Mouse (Mus musculus) liver, postnatal 0 days (tissue): ENCODE measurements around the gene Cherp. TPM values are rescaled to one million over a fixed set of nuclear protein-coding genes. Genes with fewer than 3 reads are reported as not detected.

Source experiments
- ATAC-seq: fragments of 200-750 bp; cut with Nextera tagmentation; 2 replicates; pipeline ENCODE4 v1.8.0; 2017; ENCODE audit warnings: mild to moderate bottlenecking, moderate library complexity
- DNase-seq: peaks from one replicate; pipeline ENCODE4 v3.0.0-alpha.2; 2016
- H3K27ac ChIP-seq: fragments of 300-500 bp; sonication (generic); 2 replicates; pipeline ENCODE4 v1.5.1; 2014; ENCODE audit warnings: antibody characterized with exemption, moderate library complexity, mild to moderate bottlenecking, low read depth
- H3K27me3 ChIP-seq: fragments of 300-500 bp; sonication (generic); 2 replicates; pipeline ENCODE4 v1.6.1; 2014; ENCODE audit warnings: low read length, control low read depth, mixed read lengths; ENCODE audit not compliant: insufficient read depth
- H3K36me3 ChIP-seq: fragments of 300-500 bp; sonication (generic); replicated peaks from 2 replicates; pipeline ENCODE4 v1.6.1; 2014; ENCODE audit warnings: mild to moderate bottlenecking, control low read depth, low read length, moderate library complexity, mixed read lengths; ENCODE audit not compliant: insufficient read depth
- H3K4me1 ChIP-seq: fragments of 300-500 bp; sonication (generic); 2 replicates; pipeline ENCODE4 v1.6.1; 2014; ENCODE audit warnings: antibody characterized with exemption, mild to moderate bottlenecking, control low read depth; ENCODE audit not compliant: insufficient read depth
- H3K4me2 ChIP-seq: fragments of 300-500 bp; sonication (generic); 2 replicates; pipeline ENCODE4 v1.6.1; 2014; ENCODE audit warnings: low read depth, mild to moderate bottlenecking, low read length, moderate library complexity, mixed read lengths
- H3K4me3 ChIP-seq: fragments of 300-500 bp; sonication (generic); 2 replicates; pipeline ENCODE4 v1.5.1; 2014; ENCODE audit warnings: low read depth, low read length
- H3K9ac ChIP-seq: fragments of 300-500 bp; sonication (generic); replicated peaks from 2 replicates; pipeline ENCODE4 v1.6.1; 2014; ENCODE audit warnings: mild to moderate bottlenecking, moderate library complexity
- H3K9me3 ChIP-seq: fragments of 300-500 bp; sonication (generic); 2 replicates; pipeline ENCODE4 v1.6.1; 2016; ENCODE audit warnings: mild to moderate bottlenecking, control low read depth, low read length, mixed read lengths
- CTCF ChIP-seq: sonication (generic); IDR thresholded peaks from 2 replicates; pipeline ENCODE4 v1.5.1; 2016; ENCODE audit warnings: antibody characterized with exemption, low read depth
- EP300 ChIP-seq: IDR thresholded peaks from 2 replicates; pipeline ENCODE4 v1.6.1; 2016; ENCODE audit warnings: antibody characterized with exemption, low read depth, mild to moderate bottlenecking
- WGBS: fragments of 180-500 bp; shearing (Covaris S2); extraction: QIAGEN DNeasy Blood & Tissue Kit; methylation state at CpG from one replicate; pipeline ENCODE4 v1.1.7; 2014; ENCODE audit not compliant: insufficient replicate concordance; 5-methylcytosine and 5-hydroxymethylcytosine counted together
- polyA plus RNA-seq: library from polyadenylated mRNA; unstranded; fragments of >200 nt; fragmentation: Nextera tagmentation; extraction: Ambion mirVana; gene quantifications from 2 replicates; pipeline ENCODE4 v1.2.1, GENCODE M21; 2015

Cherp gene
- polyA plus RNA-seq, 1 experiment from 2014 or later, result 11.2 TPM

- no peak overlapping the region for H3K27ac ChIP-seq
- H3K9ac ChIP-seq, result no peak overlapping the region
- DNase-seq, result no peak
- no peak for ATAC-seq
- peaks cover 60% of the 10 kb centered on the region for H3K36me3 ChIP-seq
- no peaks in the 10 kb centered on the region for H3K27me3 ChIP-seq
- WGBS, result 82% methylated on average over 4 of the region's 4 CpGs
- H3K4me1 ChIP-seq, result no peaks in the 10 kb centered on the region
- H3K4me3 ChIP-seq, result no peak overlapping the region
- H3K9me3 ChIP-seq, result no peaks in the 10 kb centered on the region
- no peak for TF ChIP-seq CTCF
- no peak for TF ChIP-seq EP300
- H3K4me2 ChIP-seq, result no peak overlapping the region
Observed at GRCm38 (mm10) chr8:72459881-72460533, 15.0 kb downstream of the Cherp start.

- H3K9ac ChIP-seq, result no peak overlapping the region
- no peaks in the 10 kb centered on the region for H3K4me1 ChIP-seq
- H3K4me2 ChIP-seq, result no peak overlapping the region
- H3K27ac ChIP-seq, result no peak overlapping the region
- no peak for DNase-seq
- no peaks in the 10 kb centered on the region for H3K27me3 ChIP-seq
- TF ChIP-seq EP300, result no peak
- no peak for TF ChIP-seq CTCF
- H3K4me3 ChIP-seq, result no peak overlapping the region
- ATAC-seq, result no peak
- H3K36me3 ChIP-seq, result peaks cover 56% of the 10 kb centered on the region
- H3K9me3 ChIP-seq, result peaks cover 5% of the 10 kb centered on the region; the same call in 1 of the 2 replicates
- WGBS, result 83% methylated on average over 6 of the region's 6 CpGs
Observed at GRCm38 (mm10) chr8:72458457-72458856, 16.6 kb downstream of the Cherp start.

GRCm38 (mm10) chr8:72457806-72458205 lies 17.2 kb downstream of the Cherp start:
- WGBS, result 92% methylated on average over 3 of the region's 3 CpGs
- Histone ChIP-seq H3K9ac (no peak overlapping the region), H3K36me3 (peaks cover 52% of the 10 kb centered on the region), H3K9me3 (peaks cover 6% of the 10 kb centered on the region; the same call in 1 of the 2 replicates), H3K4me2 (no peak overlapping the region), H3K27ac (no peak overlapping the region), H3K4me1 (no peaks in the 10 kb centered on the region), H3K4me3 (no peak overlapping the region), H3K27me3 (no peaks in the 10 kb centered on the region)
- TF ChIP-seq CTCF, result no peak
- TF ChIP-seq EP300, result no peak
- DNase-seq (no peak), ATAC-seq (no peak)

- 91% methylated on average over 4 of the region's 4 CpGs for WGBS
- TF ChIP-seq EP300, result no peak
- no peak for TF ChIP-seq CTCF
Observed at GRCm38 (mm10) chr8:72455317-72455716, 19.7 kb downstream of the Cherp start.

GRCm38 (mm10) chr8:72453904-72454303 lies 21.1 kb downstream of the Cherp start:
- no peak overlapping the region for H3K27ac ChIP-seq
- no peaks in the 10 kb centered on the region for H3K27me3 ChIP-seq
- no peak for DNase-seq
- no peak overlapping the region for H3K4me2 ChIP-seq
- no peak overlapping the region for H3K4me3 ChIP-seq
- ATAC-seq, result no peak
- H3K9me3 ChIP-seq, result peaks cover 6% of the 10 kb centered on the region; the same call in 1 of the 2 replicates
- 91% methylated on average over 2 of the region's 2 CpGs for WGBS
- no peak overlapping the region for H3K9ac ChIP-seq
- TF ChIP-seq CTCF, result 0 out of 2 replicates have a peak, but pooled peaks have one; percentile 12
- TF ChIP-seq EP300, result no peak
- H3K36me3 ChIP-seq, result peaks cover 27% of the 10 kb centered on the region
- H3K4me1 ChIP-seq, result no peaks in the 10 kb centered on the region

More at GRCm38 (mm10) chr8:72455317-72455716, 19.7 kb downstream of the Cherp start:
- ATAC-seq (no peak), DNase-seq (no peak)
- H3K9ac ChIP-seq, result no peak overlapping the region
- H3K36me3 ChIP-seq, result peaks cover 31% of the 10 kb centered on the region
- no peak overlapping the region for H3K27ac ChIP-seq
- H3K4me3 ChIP-seq, result no peak overlapping the region
- H3K4me1 ChIP-seq, result no peaks in the 10 kb centered on the region
- peaks cover 6% of the 10 kb centered on the region; the same call in 1 of the 2 replicates for H3K9me3 ChIP-seq
- H3K27me3 ChIP-seq, result no peaks in the 10 kb centered on the region
- no peak overlapping the region for H3K4me2 ChIP-seq

DNA sequence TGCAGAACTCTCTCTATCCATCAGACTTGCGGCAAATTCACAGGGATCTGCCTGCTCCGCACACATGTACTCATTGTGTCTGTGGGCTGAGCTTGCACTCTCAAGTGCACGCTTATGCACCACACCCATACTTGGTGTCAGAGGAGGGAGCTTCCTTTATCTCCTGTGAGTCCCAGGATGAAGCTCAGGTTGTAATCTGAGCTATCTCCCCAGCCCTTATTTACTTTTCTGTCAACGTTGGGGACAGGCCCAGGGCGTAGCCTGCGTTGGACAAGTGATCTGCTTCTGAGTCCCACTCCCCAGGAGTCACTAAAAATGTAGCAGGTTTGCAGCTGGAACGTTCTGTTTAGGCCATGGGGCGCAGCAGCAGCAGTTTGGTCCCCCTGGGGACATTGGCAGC lies 23.5 kb downstream of the Cherp start:
- Histone ChIP-seq H3K27me3 (no peaks in the 10 kb centered on the region), H3K4me2 (no peak overlapping the region), H3K9ac (no peak overlapping the region), H3K4me1 (no peaks in the 10 kb centered on the region), H3K9me3 (peaks cover 6% of the 10 kb centered on the region; the same call in 1 of the 2 replicates), H3K4me3 (no peak overlapping the region), H3K27ac (no peak overlapping the region), H3K36me3 (peaks cover 23% of the 10 kb centered on the region)
- DNase-seq (no peak), ATAC-seq (no peak)
- TF ChIP-seq CTCF (no peak), EP300 (no peak)
- WGBS, result 58% methylated on average over 8 of the region's 8 CpGs
